Mouse (Mus musculus): ENCODE measurements at regions not wholly inside any gene's neighbourhood (a gene's known extent, or its start where the extent isn't known, plus 50 kb on each side); places are given as distances from the start of the nearest gene placed in this dataset.
"Not testable (repeated sequence)": the region's sequence is repeated elsewhere in the genome, so short reads cannot be mapped to it uniquely, and the experiment has no call there.

GRCm38 (mm10) chr7:29639591-29639990 lies 87.2 kb downstream of the Catsperg2 start:
- in situ Hi-C loops (cut with MboI; ENCODE audit: unreplicated experiment in 2 of 2) = not testable (repeated sequence)

- in situ Hi-C loops (cut with MboI; ENCODE audit: unreplicated experiment in 2 of 2) = loop anchor here in 1 of 2 experiments (10.0 kb wide), 1 partner anchor 102 kb away; no protein-coding TSS in a partner anchor
Measured at GRCm38 (mm10) chr7:29602356-29602755, 83.9 kb upstream of the Sipa1l3 start.

GRCm38 (mm10) chr7:29601337-29601736 lies 82.9 kb upstream of the Sipa1l3 start:
- in situ Hi-C loops (cut with MboI; ENCODE audit: unreplicated experiment in 2 of 2) = loop anchor here in 1 of 2 experiments (10.0 kb wide), 1 partner anchor 103 kb away; no protein-coding TSS in a partner anchor

- in situ Hi-C loops (cut with MboI; ENCODE audit: unreplicated experiment in 2 of 2) = not testable (repeated sequence)
Measured at GRCm38 (mm10) chr7:29597291-29597690, 78.8 kb upstream of the Sipa1l3 start.

GRCm38 (mm10) chr7:29578128-29578527 lies 59.7 kb upstream of the Sipa1l3 start:
- in situ Hi-C loops (cut with MboI; ENCODE audit: unreplicated experiment in 2 of 2) = no loop called here

- in situ Hi-C loops (cut with MboI; ENCODE audit: unreplicated experiment in 2 of 2) = no loop called here
Measured at GRCm38 (mm10) chr7:29575606-29576005, 57.2 kb upstream of the Sipa1l3 start.
